Mouse (Mus musculus) C2C12 (cell line): ENCODE data around the gene Esx1.

ENCODE experiments used
- CEBPB ChIP-seq: IDR thresholded peaks from one replicate; pipeline ENCODE4 v1.6.1; 2011; ENCODE audit warnings: low read depth, mild to moderate bottlenecking, control low read depth, moderate library complexity
- CTCF ChIP-seq: IDR thresholded peaks from one replicate; pipeline ENCODE4 v1.5.1; 2011; ENCODE audit not compliant: control insufficient read depth, insufficient read depth, insufficient read length
- FOSL1 ChIP-seq: IDR thresholded peaks from one replicate; pipeline ENCODE4 v1.8.0; 2011; ENCODE audit warnings: mild to moderate bottlenecking, low read length; ENCODE audit not compliant: poor library complexity, insufficient read depth, severe bottlenecking
- MAX ChIP-seq: IDR thresholded peaks from one replicate; pipeline ENCODE4 v1.6.1; 2011; ENCODE audit warnings: mild to moderate bottlenecking, control low read depth
- MYOD1 ChIP-seq: IDR thresholded peaks from one replicate; pipeline ENCODE4 v1.6.1; 2011; ENCODE audit warnings: low read depth; ENCODE audit not compliant: control insufficient read depth, insufficient read length
- MYOG ChIP-seq: IDR thresholded peaks from one replicate; pipeline ENCODE4 v1.6.1; 2011; ENCODE audit not compliant: control insufficient read depth, insufficient read length; ENCODE audit errors: extremely low read depth
- USF1 ChIP-seq: IDR thresholded peaks from one replicate; pipeline ENCODE4 v1.6.1; 2011; ENCODE audit warnings: low read depth, mild to moderate bottlenecking, control low read depth, moderate library complexity

DNA sequence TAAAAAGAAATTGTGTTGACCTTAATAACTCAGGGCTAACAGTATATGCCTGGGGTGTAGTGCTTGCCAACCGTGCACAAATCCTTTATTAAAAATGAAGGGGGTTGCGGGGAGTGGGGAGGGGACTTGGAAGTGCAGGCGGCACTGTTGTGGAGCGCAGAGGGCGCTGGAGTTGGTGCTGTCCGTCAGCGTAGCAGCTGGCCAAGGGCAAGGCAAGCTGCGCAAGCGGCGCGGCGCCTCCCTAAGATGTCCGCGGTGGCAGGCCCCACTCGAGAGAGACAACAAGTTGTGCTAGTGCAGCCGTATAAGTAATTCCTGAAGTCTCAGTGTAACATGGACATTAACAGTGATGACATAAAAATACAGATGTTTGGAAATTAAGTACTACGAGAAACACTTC lies 5.7 kb upstream of the Esx1 start:
- TF ChIP-seq CTCF = no peak
- TF ChIP-seq USF1 = no peak
- no peak for TF ChIP-seq MAX
- TF ChIP-seq MYOD1 = no peak
- no peak for TF ChIP-seq CEBPB
- no peak for TF ChIP-seq MYOG
- TF ChIP-seq FOSL1 = no peak
